Mouse (Mus musculus): ENCODE data around the gene Lman2l.

DNA sequence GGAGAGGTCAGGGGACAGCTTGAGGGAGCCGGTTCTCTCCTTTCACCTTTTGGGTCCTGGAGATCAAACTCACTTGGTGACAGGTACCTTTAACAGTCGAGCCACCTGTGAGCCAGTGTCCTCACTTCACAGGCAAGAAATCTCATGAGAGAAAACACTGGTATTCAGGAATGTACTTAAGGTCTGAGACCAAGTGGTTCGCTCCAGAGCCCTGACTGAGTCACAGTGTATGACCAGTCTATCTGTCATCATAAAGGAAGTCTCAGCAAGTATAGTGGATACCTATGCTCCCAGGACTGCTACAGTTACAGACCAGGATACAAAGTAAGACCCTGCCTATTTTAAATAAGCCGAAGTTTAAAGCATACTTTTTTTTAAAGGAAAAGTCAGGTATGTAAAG, 12.1 kb downstream of the Lman2l start:
- TF ChIP-seq CTCF (IDR thresholded peaks at IDR 0.05; ENCODE audit: insufficient read depth, low read length) = no peak
- no peak for TF ChIP-seq POLR2A (IDR thresholded peaks at IDR 0.05; ENCODE audit: borderline replicate concordance, extremely low read depth, low read depth, low read length)
